8 mouse cellular contexts compared by ENCODE assay signal in genomic region chr2:168158911-168159711, GRCm38 (mm10). TPM values are rescaled to one million over a fixed set of nuclear protein-coding genes. Genes with fewer than 3 reads are reported as not detected.
DNase-seq lines count a peak whose midpoint lies in the region; ATAC-seq lines count a peak whose summit lies in the region.

No protein-coding gene starts in this region.

- DNase-seq in CD4-positive helper T cell, adult 2 months (ENCODE audit: low read depth, low spot score): peak; percentile 65
- DNase-seq in R1 (ENCODE audit: low read depth, low spot score): peak; percentile 84
- peak; percentile 78 for DNase-seq in lung, postnatal 10 days
- peak; percentile 53 to 56 for DNase-seq in spleen, postnatal 36 days (ENCODE audit: low spot score in 2 of 2)
- no peak for DNase-seq in urinary bladder, postnatal 36 days (ENCODE audit: low spot score in 2 of 2)
- DNase-seq in layer of hippocampus, postnatal 25 days (ENCODE audit: extremely low spot score in 1 of 2, low spot score in 1 of 2): no peak

- peaks cover 34% of the 10 kb centered on the region; the same call in 1 of the 2 replicates for H3K4me1 ChIP-seq in kidney, embryonic 14.5 days (ENCODE audit: control insufficient read depth, insufficient read depth, low read length)

- H3K27me3 ChIP-seq in kidney, embryonic 14.5 days (ENCODE audit: control insufficient read depth, insufficient read depth, low read length): no peaks in the 10 kb centered on the region

- H3K4me3 ChIP-seq in kidney, embryonic 14.5 days (ENCODE audit: low read length): peak overlapping the region; percentile 28

- WGBS in kidney, embryonic 14.5 days: 3% methylated on average over 25 of the region's 25 CpGs

- peak overlapping the region; percentile 46 for H3K9ac ChIP-seq in kidney, embryonic 14.5 days (ENCODE audit: low read depth, low read length)

- H3K36me3 ChIP-seq in kidney, embryonic 14.5 days (ENCODE audit: control insufficient read depth, insufficient read depth, low read length): no peaks in the 10 kb centered on the region

- H3K9me3 ChIP-seq in kidney, embryonic 14.5 days (ENCODE audit: control insufficient read depth, low read length): no peaks in the 10 kb centered on the region

- peak overlapping the region; percentile 86 for H3K27ac ChIP-seq in kidney, embryonic 14.5 days (ENCODE audit: low read depth, low read length)

- peak overlapping the region; percentile 52 for H3K4me2 ChIP-seq in kidney, embryonic 14.5 days (replicated peaks; ENCODE audit: low read depth, low read length)

- ATAC-seq in granulocyte monocyte progenitor cell, adult 5-6 weeks (replicated peaks; ENCODE audit: poor library complexity, severe bottlenecking): peak; percentile 26
- peak; percentile 36; the same call in 1 of the 2 replicates for ATAC-seq in kidney, embryonic 14.5 days (ENCODE audit: low FRiP score, low TSS enrichment)

RNA-seq across cellular contexts. Expression of gene Adnp, which starts 47.8 kb away (rescaled TPM):
- total RNA-seq in granulocyte monocyte progenitor cell, adult 5-6 weeks (2014; fragmentation: Nextera tagmentation): 28.7 and 36.3 TPM in 2 replicates
- total RNA-seq in granulocyte monocyte progenitor cell, adult 5-6 weeks (2017): 0.95 and 4.7 TPM in 2 replicates
- 3.8 and 4.0 TPM in 2 replicates for polyA plus RNA-seq in kidney, embryonic 14.5 days (2014; fragmentation: Nextera tagmentation; extraction: Ambion mirVana)
- 100 to 1,000 TPM in 1 of 2 experiments, 10 to 100 TPM in 1; 78.3 to 102 TPM for total RNA-seq in layer of hippocampus, postnatal 25 days (2021)

Comparison
In these comparisons a context has a peak if more than half of its experiments do, and no peak if none do; other contexts are left out.
1. DNase-seq: peak in CD4-positive helper T cell, adult 2 months (single experiment), R1 (single experiment), lung, postnatal 10 days (single experiment) and spleen, postnatal 36 days (2 of 2); none in urinary bladder, postnatal 36 days (0 of 2) and layer of hippocampus, postnatal 25 days (0 of 2).